Comparison of ENCODE assay signal across 17 mouse cellular contexts in the genomic region with DNA sequence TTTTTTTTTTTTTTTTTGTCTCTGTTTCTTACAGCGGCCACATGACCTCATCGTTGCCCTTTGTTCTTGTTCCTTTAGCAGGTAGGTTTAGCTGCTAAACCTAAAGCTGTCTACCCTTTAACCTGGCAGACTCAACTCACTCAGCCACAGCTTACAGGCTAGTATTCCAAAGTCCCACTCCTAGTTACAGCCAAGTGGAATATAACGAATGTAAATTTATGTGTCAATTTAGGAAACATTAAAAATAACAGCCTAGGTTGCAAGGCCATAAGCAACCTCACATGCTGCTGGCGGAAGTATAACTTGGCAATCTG.
DNase-seq lines count a peak whose midpoint lies in the region; ATAC-seq and TF ChIP-seq lines count a peak whose summit lies in the region.
"Had no signal": no experiment of that assay in that cellular context is flagged by ENCODE, and none has a peak within 500 bp of the region (broad histone marks: within the 10 kb centered on the region; RNA-seq: fewer than 3 reads in every experiment).

No protein-coding gene starts in this region.

- H3K27me3 ChIP-seq in hindbrain, embryonic 11.5 days (ENCODE audit: control insufficient read depth, insufficient read depth, low read length): peaks cover 11% of the 10 kb centered on the region; the same call in 1 of the 2 replicates
- no peaks in the 10 kb centered on the region; the same call in 1 of the 2 replicates for H3K27me3 ChIP-seq in hindbrain, postnatal 0 days (ENCODE audit: insufficient read depth, low read length)
- peaks cover 2% of the 10 kb centered on the region for H3K27me3 ChIP-seq in neural tube, embryonic 11.5 days (ENCODE audit: control insufficient read depth, insufficient read depth, low read length)
- peaks cover 25% of the 10 kb centered on the region; the same call in 1 of the 2 replicates for H3K27me3 ChIP-seq in neural tube, embryonic 15.5 days (replicated peaks)
- no peaks in the 10 kb centered on the region for H3K27me3 ChIP-seq in intestine, postnatal 0 days (replicated peaks; ENCODE audit: control insufficient read depth, insufficient read depth, low read length)
- H3K27me3 ChIP-seq: neural tube, embryonic 12.5 days had no signal

- peak overlapping the region; percentile 33; the same call in 1 of the 2 replicates for H3K27ac ChIP-seq in hindbrain, embryonic 11.5 days (ENCODE audit: low read depth, low read length)
- H3K27ac ChIP-seq in hindbrain, postnatal 0 days: no peak overlapping the region
- H3K27ac ChIP-seq in neural tube, embryonic 11.5 days (ENCODE audit: low read depth, low read length): 0 out of 2 replicates have a peak overlapping the region, but pooled peaks have one; percentile 6
- no peak overlapping the region for H3K27ac ChIP-seq in neural tube, embryonic 15.5 days (replicated peaks)
- H3K27ac ChIP-seq in intestine, postnatal 0 days (ENCODE audit: low read depth, low read length): no peak overlapping the region
- H3K27ac ChIP-seq: embryonic facial prominence, embryonic 13.5 days; limb, embryonic 15.5 days; neural tube, embryonic 12.5 days had no signal

- no peak overlapping the region for H3K4me2 ChIP-seq in hindbrain, embryonic 11.5 days (replicated peaks; ENCODE audit: low read depth, low read length)
- H3K4me2 ChIP-seq in hindbrain, postnatal 0 days (ENCODE audit: low read depth, low read length): no peak overlapping the region
- no peak overlapping the region for H3K4me2 ChIP-seq in neural tube, embryonic 11.5 days (ENCODE audit: low read depth)
- no peak overlapping the region for H3K4me2 ChIP-seq in neural tube, embryonic 15.5 days
- H3K4me2 ChIP-seq in intestine, postnatal 0 days (replicated peaks; ENCODE audit: low read depth): no peak overlapping the region
- H3K4me2 ChIP-seq: embryonic facial prominence, embryonic 13.5 days; limb, embryonic 15.5 days; neural tube, embryonic 12.5 days had no signal

- H3K36me3 ChIP-seq in hindbrain, embryonic 11.5 days (ENCODE audit: control insufficient read depth, insufficient read depth, low read length): no peaks in the 10 kb centered on the region
- no peaks in the 10 kb centered on the region for H3K36me3 ChIP-seq in hindbrain, postnatal 0 days (ENCODE audit: insufficient read depth, low read length)
- H3K36me3 ChIP-seq in neural tube, embryonic 11.5 days (ENCODE audit: control insufficient read depth, insufficient read depth, low read length): no peaks in the 10 kb centered on the region
- H3K36me3 ChIP-seq in neural tube, embryonic 15.5 days: no peaks in the 10 kb centered on the region
- no peaks in the 10 kb centered on the region for H3K36me3 ChIP-seq in intestine, postnatal 0 days (ENCODE audit: control insufficient read depth, insufficient read depth)
- H3K36me3 ChIP-seq: embryonic facial prominence, embryonic 13.5 days; limb, embryonic 15.5 days; neural tube, embryonic 12.5 days had no signal

- H3K4me3 ChIP-seq in hindbrain, embryonic 11.5 days (ENCODE audit: low read depth, low read length): no peak overlapping the region
- H3K4me3 ChIP-seq in hindbrain, postnatal 0 days (ENCODE audit: low read length): no peak overlapping the region
- H3K4me3 ChIP-seq in neural tube, embryonic 11.5 days (ENCODE audit: low read depth, low read length): no peak overlapping the region
- H3K4me3 ChIP-seq in neural tube, embryonic 15.5 days (replicated peaks): no peak overlapping the region
- no peak overlapping the region for H3K4me3 ChIP-seq in intestine, postnatal 0 days (ENCODE audit: low read depth, low read length)
- H3K4me3 ChIP-seq: embryonic facial prominence, embryonic 13.5 days; limb, embryonic 15.5 days; neural tube, embryonic 12.5 days had no signal

- no peak; the same call in 1 of the 2 replicates for ATAC-seq in hindbrain, embryonic 11.5 days (ENCODE audit: low FRiP score)
- ATAC-seq in hindbrain, postnatal 0 days: no peak
- ATAC-seq in neural tube, embryonic 11.5 days (ENCODE audit: insufficient read depth, low FRiP score, low TSS enrichment): no peak
- ATAC-seq in neural tube, embryonic 15.5 days (ENCODE audit: low FRiP score): no peak
- peak; percentile 26; the same call in 1 of the 2 replicates for ATAC-seq in intestine, postnatal 0 days

- WGBS in hindbrain, embryonic 11.5 days: 60% methylated on average over 4 of the region's 4 CpGs
- 39% methylated on average over 4 of the region's 4 CpGs for WGBS in hindbrain, postnatal 0 days
- WGBS in neural tube, embryonic 11.5 days: 43% methylated on average over 4 of the region's 4 CpGs
- WGBS in neural tube, embryonic 15.5 days: 39% methylated on average over 4 of the region's 4 CpGs
- WGBS in intestine, postnatal 0 days: 54% methylated on average over 4 of the region's 4 CpGs

- no peak overlapping the region for H3K9ac ChIP-seq in hindbrain, embryonic 11.5 days (ENCODE audit: low read depth, low read length)
- no peak overlapping the region for H3K9ac ChIP-seq in hindbrain, postnatal 0 days (replicated peaks; ENCODE audit: low read length)
- H3K9ac ChIP-seq in neural tube, embryonic 11.5 days (ENCODE audit: low read length): no peak overlapping the region
- no peak overlapping the region for H3K9ac ChIP-seq in neural tube, embryonic 15.5 days (replicated peaks)
- H3K9ac ChIP-seq in intestine, postnatal 0 days (ENCODE audit: low read depth, low read length): no peak overlapping the region
- H3K9ac ChIP-seq: embryonic facial prominence, embryonic 13.5 days; limb, embryonic 15.5 days; neural tube, embryonic 12.5 days had no signal

- TF ChIP-seq CTCF in hindbrain, postnatal 0 days (IDR thresholded peaks at IDR 0.05; ENCODE audit: low read depth): no peak
- no peak for TF ChIP-seq CTCF in intestine, postnatal 0 days (IDR thresholded peaks at IDR 0.05; ENCODE audit: low read depth)

- DNase-seq in hindbrain, embryonic 11.5 days (ENCODE audit: low spot score): no peak
- DNase-seq in hindbrain, postnatal 0 days (ENCODE audit: low spot score): no peak
- no peak for DNase-seq in neural tube, embryonic 11.5 days (ENCODE audit: low spot score)
- no peak for DNase-seq in thymus, postnatal 0 days (ENCODE audit: low spot score)
- DNase-seq in thymus, postnatal 10 days (ENCODE audit: low spot score in 2 of 2): no peak
- DNase-seq: adrenal gland, postnatal 25 days; cerebellum, adult 8-10 months; layer of hippocampus, postnatal 36 days; lung, adult 2 months; lung, postnatal 36 days; right cerebral cortex, postnatal 25 days; thymus, postnatal 36 days had no signal

- H3K9me3 ChIP-seq in hindbrain, embryonic 11.5 days (ENCODE audit: control insufficient read depth, low read length): no peaks in the 10 kb centered on the region
- no peaks in the 10 kb centered on the region for H3K9me3 ChIP-seq in hindbrain, postnatal 0 days (ENCODE audit: low read length)
- no peaks in the 10 kb centered on the region for H3K9me3 ChIP-seq in neural tube, embryonic 11.5 days (ENCODE audit: control insufficient read depth, low read length)
- no peaks in the 10 kb centered on the region for H3K9me3 ChIP-seq in neural tube, embryonic 15.5 days (replicated peaks)
- H3K9me3 ChIP-seq in intestine, postnatal 0 days (ENCODE audit: control insufficient read depth): no peaks in the 10 kb centered on the region
- H3K9me3 ChIP-seq: embryonic facial prominence, embryonic 13.5 days; limb, embryonic 15.5 days; neural tube, embryonic 12.5 days had no signal

- H3K4me1 ChIP-seq in hindbrain, embryonic 11.5 days (replicated peaks; ENCODE audit: control insufficient read depth, insufficient read depth, low read length): no peaks in the 10 kb centered on the region
- no peaks in the 10 kb centered on the region for H3K4me1 ChIP-seq in hindbrain, postnatal 0 days (ENCODE audit: insufficient read depth, low read length)
- 0 out of 2 replicates have a peak, but pooled peaks cover 6% of the 10 kb centered on the region for H3K4me1 ChIP-seq in neural tube, embryonic 11.5 days (ENCODE audit: control insufficient read depth, insufficient read depth, low read length)
- H3K4me1 ChIP-seq in neural tube, embryonic 15.5 days: 0 out of 2 replicates have a peak, but pooled peaks cover 2% of the 10 kb centered on the region
- no peaks in the 10 kb centered on the region for H3K4me1 ChIP-seq in intestine, postnatal 0 days (replicated peaks; ENCODE audit: control insufficient read depth, insufficient read depth, low read length)
- H3K4me1 ChIP-seq: neural tube, embryonic 12.5 days had no signal

Comparison
In these comparisons a context has a peak if more than half of its experiments do, and no peak if none do; other contexts are left out.
1. H3K27ac ChIP-seq: peak in hindbrain, embryonic 11.5 days (single experiment) and neural tube, embryonic 11.5 days (single experiment); none in hindbrain, postnatal 0 days (single experiment), neural tube, embryonic 15.5 days (single experiment) and intestine, postnatal 0 days (single experiment).